Mouse (Mus musculus): ENCODE data around the gene Znhit2.
"Not testable (repeated sequence)": the region's sequence is repeated elsewhere in the genome, so short reads cannot be mapped to it uniquely, and the experiment has no call there.

Znhit2 gene

DNA sequence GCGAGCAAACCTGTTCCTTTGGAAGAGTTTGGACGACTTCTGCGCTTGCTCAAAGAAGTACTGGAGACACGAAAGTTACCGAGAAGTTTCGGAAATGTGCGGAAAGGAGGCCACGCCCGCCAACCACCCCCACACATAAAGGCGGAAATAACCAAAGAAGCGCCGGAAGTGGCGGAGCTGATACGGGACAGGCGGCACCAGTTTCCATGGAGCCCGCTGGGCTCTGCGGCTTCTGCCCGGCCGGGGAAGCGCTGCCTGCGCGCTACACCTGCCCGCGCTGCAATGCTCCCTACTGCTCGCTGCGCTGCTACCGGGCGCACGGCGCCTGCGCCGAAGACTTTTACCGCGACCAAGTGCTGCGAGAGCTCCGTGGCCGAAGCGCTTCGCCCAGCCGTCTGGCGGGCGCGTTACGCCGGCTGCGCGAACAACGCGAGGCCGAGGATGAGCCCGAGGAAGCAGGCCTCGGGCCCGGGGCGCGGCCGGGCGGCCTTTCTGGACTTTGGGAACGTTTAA is at the start of gene Znhit2:
TSS of gene Znhit2 (plus strand) at position 172 of the 513 bp plus-strand sequence.
- DNase-seq (ENCODE audit: low read depth, low spot score) = peak; percentile 91

DNA sequence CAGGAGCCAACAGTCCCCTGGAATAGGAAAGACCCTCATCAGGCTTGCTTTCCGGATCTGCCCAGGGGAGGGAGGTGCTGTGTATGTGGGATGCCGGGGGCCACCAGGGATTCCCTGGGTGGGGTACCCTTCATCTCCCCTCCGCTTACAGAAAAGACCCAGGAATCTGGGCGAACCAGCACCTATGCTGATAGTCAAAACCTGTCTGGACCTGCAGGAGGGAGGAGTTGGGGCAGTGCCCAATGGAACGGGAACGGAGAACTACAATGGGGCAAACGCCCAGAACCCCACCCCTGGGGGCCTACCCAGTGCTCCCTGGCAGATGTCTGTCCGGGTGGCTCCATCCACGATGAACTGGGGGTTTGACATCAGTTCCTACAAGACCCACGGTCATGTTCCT is 47.3 kb upstream of the Znhit2 start:
- no peak for DNase-seq (ENCODE audit: low read depth, low spot score)

DNA sequence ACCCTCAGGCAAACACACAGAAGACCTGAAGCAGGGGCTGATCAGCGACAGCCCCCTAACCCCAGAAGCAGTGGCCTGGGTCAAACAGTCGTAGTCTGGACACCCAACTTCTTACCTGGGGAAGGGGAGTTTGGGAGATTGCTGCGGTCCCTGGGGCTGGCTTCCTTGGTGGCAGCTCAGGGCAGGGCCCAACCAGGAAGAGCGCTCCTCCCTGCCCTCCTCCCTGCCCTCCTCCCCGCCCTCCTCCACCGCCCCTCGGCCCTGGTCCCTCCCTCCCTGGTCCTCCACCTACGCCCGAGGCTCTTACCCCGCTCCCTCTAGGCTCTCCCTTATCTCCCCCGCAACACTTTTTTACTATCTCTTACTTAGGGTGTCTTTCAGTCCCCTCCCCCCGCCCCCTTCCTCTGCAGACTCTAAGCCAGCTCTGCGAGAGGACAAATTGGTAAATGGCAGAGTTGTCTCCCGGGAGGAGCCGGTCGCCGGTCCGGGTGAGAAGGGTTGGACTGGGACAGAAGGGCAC is 45.9 kb upstream of the Znhit2 start:
- DNase-seq (ENCODE audit: low read depth, low spot score) = peak; percentile 64

DNA sequence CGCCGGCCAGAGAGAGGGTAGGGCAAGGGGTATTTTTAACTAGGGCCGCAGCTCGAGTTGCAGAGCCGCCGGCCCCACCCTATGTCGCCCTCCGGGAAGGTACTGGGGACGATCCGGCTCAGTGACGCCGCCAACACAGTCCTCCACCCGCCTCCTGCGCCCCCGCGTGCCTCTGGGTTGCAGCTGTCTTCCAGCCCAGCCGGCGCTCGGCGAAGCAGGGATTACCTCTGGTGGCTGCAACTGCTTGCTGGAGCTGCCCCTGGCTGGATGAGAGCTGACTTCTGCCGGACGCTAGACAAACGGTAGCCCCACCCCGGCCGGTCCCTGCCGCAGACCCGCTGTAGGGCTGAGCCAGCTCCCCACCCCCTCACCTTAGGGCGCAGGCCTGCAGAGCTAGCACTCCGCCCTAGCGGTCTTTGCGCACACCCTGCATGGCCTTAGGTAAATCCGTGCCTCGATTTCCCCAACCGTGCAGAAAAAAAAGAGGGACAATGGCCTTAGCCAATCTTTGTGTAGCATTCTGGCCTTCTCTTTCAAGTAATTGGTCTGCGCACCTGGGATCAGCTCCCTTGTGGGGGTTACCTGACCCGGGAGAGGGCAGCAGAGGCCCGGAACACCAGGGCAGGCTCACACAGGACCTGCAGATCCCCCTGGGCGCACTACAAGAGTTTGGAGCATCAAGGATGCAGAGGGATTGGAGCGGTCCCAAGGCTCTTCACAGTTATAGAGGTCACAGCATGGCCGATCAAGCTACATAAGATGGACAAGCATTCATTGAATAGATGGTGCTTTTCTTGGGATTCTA is 45.3 kb upstream of the Znhit2 start, which contains the start of gene Capn1:
TSS of gene Capn1 (minus strand) at position 387 of the 805 bp plus-strand sequence.
- DNase-seq (ENCODE audit: low read depth, low spot score) = peak; percentile 79

DNA sequence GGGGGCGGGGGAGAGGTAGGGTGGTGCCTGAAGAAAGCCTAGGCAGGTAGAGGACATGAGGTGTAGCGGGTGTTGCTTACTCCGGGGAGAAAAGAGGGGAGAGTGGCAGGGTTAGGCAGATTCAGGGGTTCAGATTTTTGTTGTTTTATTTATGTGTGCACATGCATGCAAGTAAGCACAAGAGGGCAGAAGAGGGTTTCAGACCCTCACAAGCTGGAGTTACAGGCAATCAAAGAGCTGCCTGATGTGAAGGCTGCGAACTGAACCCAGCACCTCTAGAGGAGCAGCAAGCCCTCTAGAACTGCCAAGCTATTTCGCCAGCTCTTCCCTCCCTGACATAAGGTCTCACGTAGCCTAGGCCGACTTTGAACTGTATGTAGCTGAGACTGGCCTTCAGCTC is 44.5 kb upstream of the Znhit2 start:
- peak; percentile 74 for DNase-seq (ENCODE audit: low read depth, low spot score)

DNA sequence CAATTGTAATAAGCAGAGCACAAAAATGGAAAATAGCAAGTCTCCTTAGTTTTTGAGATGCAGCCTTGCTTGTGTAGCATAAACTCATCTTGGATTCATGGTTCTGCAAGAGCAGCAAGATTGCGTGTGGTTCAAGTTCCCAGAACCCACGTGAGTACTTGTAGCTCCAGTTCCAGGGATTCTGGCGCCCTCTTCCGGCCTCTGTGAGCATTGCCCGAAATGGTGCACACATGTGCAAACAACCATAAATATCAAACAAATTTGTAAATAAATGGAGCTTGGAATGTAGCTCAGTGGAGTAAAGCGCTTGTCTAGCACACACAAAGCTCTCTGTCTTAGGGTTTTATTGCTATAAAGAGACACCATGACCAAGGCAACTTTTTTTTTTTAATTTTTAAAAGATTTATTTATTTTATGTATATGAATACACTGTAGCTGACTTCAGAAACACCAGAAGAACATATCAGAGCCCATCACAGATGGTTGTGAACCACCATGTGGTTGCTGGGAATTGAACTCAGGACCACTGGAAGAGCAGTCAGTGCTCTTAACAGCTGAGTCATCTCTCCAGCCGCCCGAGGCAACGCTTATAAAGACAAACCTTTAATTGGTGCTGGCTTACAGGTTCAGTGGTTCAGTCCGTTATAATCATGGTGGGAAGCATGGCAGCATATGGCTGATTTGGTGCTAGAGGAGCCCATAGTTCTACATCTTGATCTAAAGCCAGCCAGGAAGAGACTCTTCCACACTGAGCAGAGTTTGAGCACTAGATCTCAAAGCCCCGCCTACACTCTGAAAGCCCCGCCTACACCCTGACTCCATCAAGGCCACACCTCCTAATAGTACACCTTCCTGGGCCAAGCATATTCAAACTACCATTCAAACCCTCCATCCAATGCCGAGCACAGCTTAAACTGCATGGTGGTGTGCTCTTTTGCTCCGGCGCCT is 42.6 kb upstream of the Znhit2 start:
- peak; percentile 93 for DNase-seq (ENCODE audit: low read depth, low spot score)

DNA sequence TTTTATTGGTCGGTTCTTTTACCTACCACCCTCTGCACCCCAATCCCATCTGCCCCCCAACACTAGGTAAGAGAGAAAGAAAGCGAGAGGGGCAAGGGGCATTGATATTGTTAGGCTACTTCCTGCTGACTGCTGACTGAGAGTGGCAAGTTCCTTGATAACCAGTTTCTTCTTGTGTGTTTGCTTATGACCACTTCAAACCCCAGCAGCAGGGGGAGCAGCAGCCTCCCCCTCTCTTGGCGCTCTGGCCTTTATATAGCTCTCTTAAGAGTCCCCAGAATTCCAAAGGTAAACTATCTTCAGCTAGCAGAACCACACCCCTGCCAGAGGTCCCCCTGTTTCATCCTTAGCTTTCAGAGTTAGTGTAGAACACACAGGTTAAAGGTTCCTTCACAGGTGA is 40.7 kb upstream of the Znhit2 start:
- DNase-seq (ENCODE audit: low read depth, low spot score) = no peak

DNA sequence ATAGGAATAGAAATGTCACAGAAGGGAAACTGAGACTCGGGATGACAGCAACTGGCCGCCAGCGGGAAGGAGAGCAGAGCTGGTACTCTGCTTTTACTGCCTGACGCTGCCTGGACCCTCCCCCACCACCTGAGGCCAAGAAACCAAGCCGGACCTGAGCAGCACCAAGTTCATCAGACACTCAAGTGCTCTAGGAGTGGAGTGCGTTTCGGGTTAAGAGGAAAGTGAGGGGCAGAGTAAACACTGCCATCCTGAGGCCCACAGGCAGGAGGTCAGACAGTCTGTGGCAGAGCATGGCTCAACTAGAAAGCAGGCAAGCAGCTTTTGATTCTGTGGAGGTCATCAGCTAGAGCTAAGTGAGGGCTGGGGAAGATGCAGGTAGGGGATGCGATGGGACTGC is 37.9 kb upstream of the Znhit2 start:
- DNase-seq (ENCODE audit: low read depth, low spot score) = no peak

DNA sequence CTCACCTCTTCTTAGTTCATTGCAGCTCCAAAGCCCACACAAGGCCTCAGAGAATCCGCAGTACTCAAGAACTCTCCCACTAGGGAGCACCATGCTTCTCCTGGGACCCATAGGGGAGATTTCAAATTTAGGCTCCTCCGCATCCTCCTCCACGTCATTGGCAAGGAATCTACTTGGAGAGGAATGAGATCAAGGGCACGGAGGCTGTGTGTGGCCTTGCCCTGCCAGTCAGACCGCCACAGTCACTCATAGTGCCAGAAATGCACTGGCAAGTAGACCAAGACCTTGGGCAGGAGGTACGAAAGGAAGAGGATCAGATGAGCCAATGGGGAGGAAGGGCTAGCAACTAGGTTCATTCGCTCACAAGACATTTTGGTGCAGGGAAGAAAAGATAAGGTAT is 37.1 kb upstream of the Znhit2 start:
- DNase-seq (ENCODE audit: low read depth, low spot score) = no peak

DNA sequence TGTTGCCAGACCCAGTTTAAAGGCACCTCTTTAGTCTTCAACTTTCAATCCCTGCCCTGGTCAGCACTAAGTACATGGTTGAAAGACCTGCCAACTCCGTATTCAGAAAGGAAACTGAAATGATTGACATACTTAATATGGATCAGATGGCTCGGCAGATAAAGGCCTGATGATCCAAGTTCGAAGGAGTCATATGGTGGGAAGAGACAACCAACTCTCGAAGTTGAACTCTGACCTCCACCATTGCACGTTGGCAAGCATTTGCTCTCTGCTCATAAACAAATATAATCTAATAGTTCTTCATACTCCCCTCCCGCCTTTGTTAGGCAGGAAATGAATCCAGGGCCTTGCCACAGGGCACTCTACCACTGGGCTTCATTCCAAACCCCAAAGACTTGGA is 32.0 kb upstream of the Znhit2 start:
- no peak for DNase-seq (ENCODE audit: low read depth, low spot score)

DNA sequence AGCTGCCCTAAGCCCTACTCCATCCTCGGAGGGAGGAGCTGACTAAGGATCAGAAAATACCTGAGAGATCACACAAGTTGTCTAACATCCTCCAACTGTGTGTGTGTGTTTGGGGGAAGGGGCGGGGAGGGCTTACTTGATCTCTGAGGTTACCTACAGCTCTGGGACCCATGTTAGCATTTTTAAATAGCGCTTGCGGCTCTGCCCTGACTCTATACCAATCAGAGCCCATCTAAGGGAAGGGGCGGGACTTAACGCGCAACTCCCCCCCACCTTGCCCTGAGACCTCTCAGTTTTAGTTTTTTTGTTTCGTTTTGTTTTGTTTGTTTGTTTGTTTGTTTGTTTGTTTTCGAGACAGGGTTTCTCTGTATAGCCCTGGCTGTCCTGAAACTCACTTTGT is 31.6 kb upstream of the Znhit2 start:
- DNase-seq (ENCODE audit: low read depth, low spot score) = peak; percentile 72

DNA sequence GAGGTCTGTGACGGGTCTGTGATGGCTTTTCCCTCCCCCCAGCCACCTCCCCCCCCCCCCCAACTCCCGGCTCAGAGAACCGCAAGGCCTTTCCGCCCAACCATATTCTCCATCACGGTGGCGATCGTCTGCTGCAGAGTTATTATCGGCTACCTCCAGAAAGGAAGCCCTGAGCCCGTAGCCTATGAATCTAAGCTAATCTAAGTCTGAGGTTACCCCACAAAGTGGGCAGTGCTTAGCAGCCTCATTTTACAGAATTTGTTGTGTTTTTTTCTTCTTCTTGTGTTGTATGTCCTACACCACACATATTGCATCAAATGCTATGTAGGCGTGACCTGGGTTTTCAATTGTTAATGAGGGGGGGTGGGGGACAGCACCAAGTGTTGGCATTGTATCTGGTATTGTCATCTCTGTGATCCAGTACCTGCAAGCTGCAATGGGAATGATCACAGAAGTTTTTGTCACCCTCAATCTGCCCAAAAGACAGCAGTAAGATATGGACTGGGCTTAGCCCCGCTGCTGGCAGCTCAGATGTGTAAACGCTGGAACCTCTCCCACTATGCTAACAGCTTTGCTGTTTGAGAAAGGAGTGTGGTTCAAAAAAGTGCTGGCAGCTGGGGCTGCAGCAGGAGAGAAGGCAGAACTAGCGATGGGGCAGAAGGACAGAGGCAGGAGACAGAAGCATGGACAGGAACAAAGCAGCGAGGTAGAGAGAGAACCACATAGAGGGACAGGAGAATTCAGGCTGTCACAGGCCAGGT is 30.3 kb upstream of the Znhit2 start:
- no peak for DNase-seq (ENCODE audit: low read depth, low spot score)

DNA sequence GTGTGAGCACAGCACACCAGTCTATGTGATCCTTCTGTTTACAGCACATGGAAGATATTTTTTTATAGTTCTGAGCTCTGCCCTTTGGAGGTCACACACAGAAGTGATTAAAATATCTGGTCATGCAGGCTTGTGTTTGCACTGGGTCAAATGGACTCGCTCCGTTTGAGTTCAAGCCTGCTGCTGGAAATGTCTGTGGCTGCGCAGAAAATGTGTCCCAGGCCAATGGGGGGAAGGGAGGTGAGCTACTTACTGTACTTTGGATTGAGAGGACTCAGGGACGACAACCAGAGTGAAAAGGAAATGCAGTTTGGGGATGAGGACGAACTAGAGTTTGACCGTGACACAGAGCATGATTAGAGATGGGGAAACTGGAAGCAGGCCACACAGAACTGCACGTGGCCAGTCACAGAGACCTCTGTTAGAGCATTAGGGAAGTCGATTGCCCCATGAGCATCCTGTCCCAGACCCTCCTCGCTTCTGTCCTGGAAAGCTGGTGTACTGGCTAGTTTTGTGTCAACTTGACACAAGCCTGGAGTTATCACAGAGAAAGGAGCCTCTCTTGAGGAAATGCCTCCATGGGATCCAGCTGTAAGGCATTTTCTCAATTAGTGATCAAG is 24.9 kb upstream of the Znhit2 start:
- no peak for DNase-seq (ENCODE audit: low read depth, low spot score)

DNA sequence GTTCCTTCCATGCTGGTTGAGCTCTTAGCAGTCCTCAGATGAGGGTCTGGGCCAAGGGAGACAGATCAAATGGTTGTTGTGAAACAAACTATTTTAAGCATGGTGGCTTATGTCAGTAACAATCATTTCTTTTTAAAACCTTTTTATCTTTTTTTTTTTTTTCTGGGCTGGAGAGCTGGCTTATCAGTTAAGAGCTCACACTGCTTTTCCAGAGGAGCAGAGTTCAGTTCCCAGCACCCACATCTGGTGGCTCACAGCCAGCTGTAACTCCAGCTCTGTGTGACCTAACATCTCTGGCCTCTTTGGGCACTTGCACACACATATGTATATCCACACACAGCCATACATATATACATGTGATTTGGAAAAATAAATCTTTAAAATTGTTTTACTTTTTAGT is 23.3 kb upstream of the Znhit2 start:
- DNase-seq (ENCODE audit: low read depth, low spot score) = no peak

DNA sequence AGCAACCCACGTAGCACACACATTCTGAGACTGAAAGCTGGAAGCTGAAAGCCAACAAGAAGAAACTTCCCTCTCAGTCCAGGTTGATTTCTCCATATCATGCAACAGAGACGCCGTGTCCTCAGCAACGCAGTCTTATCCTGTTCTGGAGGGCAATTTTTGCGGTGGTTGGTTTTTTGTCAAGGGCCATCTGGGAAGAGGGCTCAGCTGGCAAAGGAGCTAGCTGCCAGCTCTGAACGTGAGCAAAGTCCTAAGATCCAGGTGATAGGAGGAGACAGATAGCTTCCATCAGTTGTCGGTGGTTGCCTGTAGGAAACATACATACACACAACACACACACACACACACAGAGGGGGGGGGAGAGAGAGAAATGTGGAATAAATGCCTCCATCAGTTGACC is 22.7 kb upstream of the Znhit2 start:
- DNase-seq (ENCODE audit: low read depth, low spot score) = no peak

DNA sequence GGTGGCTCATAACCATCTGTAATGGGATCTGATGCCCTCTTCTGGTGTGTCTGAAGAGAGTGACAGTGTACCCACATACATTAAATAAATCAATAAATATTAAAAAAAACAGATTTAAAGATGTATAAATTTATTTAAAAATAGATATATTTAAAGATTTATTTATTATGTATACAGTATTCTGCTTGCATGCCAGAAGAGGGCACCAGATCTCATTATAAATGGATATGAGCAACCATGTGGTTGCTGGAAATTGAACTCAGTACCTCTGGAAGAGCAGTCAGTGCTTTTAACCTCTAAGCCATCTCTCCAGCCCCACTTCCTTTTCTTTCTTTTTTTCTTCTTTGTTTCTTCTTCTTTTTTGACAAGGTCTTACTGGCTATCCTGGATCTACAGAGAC is 21.0 kb upstream of the Znhit2 start:
- no peak for DNase-seq (ENCODE audit: low read depth, low spot score)

DNA sequence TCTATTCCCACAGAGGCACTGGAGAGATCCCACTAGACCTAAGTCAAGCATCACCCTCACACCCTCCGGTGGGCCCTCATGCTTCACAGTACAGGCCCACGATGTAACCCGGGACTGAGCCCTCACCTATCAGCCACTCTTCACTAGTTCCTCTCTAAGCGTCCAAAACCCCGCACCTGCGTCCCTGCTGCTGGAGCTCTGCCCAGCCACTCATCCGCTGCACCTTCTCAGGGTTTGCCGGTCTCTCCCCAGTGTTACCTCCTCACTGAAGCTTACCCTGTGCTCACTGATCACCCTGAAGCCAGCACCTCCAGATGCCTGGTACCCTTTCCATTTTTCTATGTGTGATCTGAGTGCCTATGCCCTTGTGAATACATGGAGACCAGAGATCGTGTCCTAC is 18.7 kb upstream of the Znhit2 start:
- DNase-seq (ENCODE audit: low read depth, low spot score) = no peak

DNA sequence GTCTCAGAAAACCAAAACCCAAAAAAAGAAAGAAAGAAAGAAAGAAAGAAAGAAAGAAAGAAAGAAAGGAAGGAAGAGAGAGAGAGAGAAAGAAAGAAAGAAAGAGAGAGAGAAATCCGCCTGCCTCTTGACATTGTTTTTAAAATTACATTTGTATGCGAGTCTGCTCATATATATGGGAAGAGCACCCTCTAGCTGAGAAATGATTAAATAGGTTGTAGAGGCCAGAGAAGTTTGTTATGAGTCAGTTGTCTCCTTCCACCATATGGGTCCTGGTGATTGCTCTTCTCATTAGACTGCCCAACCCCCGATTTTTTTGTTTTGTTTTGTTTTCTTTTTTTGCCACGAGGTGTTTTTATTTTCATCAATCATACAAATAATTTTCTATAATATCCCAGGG is 16.9 kb upstream of the Znhit2 start:
- DNase-seq (ENCODE audit: low read depth, low spot score) = not testable (repeated sequence)

DNA sequence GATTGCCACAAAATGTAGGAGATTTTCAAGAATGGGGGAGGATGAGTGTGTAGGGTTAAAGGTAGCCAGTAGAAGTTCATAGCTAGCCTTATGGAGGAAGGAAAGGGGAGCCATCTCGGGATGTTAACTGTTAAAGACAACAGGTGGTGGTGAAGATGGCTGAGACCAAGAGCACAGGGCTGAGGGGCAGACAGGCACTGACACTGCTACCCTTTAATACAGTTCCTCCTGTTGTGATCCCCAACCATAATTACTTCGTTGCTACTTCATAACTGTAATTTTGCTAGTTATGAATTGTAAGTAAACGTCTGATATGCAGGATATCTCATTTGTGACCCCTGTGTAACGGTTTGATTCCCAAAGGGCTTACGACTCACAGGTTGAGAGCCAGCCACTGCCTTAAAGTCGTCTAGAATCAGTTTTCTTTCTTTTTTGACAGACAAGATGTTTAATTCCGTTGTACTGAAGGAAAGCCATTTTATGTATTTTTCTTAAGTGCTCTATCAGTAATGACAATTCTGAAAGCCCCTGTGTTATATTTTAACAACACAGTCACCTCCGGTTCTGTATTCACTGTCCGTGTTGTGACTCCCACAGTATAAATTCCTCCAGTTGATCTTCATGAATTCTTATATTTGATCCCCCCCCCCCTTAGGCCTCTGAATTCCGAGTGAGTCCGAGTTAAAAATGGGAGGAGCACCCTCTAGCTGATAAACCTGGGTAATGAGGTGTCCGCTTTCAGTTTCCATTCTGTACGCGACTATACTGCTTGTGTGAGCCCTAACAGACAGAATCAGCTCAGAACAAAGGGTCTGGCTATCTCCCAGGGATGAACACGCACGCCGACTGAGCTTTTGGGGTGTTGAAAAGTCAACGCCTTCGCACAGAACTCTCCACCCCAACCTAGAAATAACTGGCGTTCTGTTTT is 15.4 kb upstream of the Znhit2 start:
- no peak for DNase-seq (ENCODE audit: low read depth, low spot score)

Measured in ES-CJ7 (cell line).